Mouse (Mus musculus) olfactory bulb, adult 2 months (tissue): ENCODE results near the gene Mre11a.

Experiments
- CTCF ChIP-seq: fragments of 200-500 bp; IDR thresholded peaks from 2 replicates; pipeline ENCODE4 v1.5.1; 2012; ENCODE audit warnings: low read depth, mild to moderate bottlenecking, low read length, moderate library complexity; ENCODE audit not compliant: insufficient read depth
- POLR2A ChIP-seq: fragments of 200-500 bp; IDR thresholded peaks from 2 replicates; pipeline ENCODE4 v1.6.1; 2012; ENCODE audit warnings: mild to moderate bottlenecking, low read depth, low read length, moderate library complexity; ENCODE audit not compliant: insufficient read depth

DNA sequence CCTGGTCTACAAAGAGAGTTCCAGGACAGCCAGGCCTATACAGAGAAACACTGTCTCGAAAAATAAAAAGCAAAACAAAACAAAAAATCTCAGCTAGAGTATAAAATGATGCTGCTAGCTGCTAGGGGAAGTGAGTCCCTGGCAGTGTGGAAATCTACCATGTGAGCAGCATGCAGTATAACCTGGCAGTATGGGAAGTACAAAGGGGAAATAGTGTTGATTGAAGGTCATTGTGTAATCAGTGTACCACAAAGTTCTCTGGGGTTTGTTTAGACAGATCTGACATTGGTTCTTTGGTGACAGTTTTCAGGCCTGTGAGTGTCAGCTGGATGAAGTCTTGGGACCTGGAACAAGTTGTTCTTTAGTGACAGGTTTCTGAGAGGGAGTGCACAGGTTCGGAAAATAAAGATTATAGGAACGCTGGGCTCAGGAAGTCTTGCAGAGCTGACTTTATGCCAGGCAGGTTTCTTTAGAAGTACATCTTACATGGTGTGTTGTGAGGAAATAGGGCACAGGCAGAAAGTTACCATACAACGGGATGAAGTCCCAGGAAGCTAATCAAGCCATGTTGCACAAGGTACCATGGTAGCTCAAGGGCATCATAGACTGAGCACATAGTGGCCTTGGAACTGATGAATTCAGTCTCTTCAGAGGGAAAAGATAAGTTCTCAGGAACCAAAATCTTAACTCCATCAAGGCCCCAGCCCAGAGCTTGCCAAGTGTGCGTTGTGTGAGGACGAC is 51.1 kb downstream of the Mre11a start:
- no peak for TF ChIP-seq CTCF
- no peak for TF ChIP-seq POLR2A
